8 mouse cellular contexts compared by ENCODE assay signal in genomic region chr13:12395571-12395970, GRCm38 (mm10). TPM values are rescaled to one million over a fixed set of nuclear protein-coding genes. Genes with fewer than 3 reads are reported as not detected.
A peak's percentile ranks its signal among the peaks of the same experiment; 100 is the strongest.
DNase-seq lines count a peak whose midpoint lies in the region; ATAC-seq and TF ChIP-seq lines count a peak whose summit lies in the region.

No protein-coding gene starts in this region.

- peak overlapping the region; percentile 79; the same call in 1 of the 2 replicates for H3K27ac ChIP-seq in heart, embryonic 15.5 days
- H3K27ac ChIP-seq in CH12.LX (ENCODE audit: insufficient read depth, low read depth): no peak overlapping the region
- H3K27ac ChIP-seq in cortical plate, adult 2 months (ENCODE audit: insufficient read depth, low read length): no peak overlapping the region
- no peak overlapping the region for H3K27ac ChIP-seq in hindbrain, embryonic 14.5 days

- dilution Hi-C loops in CH12.LX (cut with MboI; ENCODE audit: extremely low pct_ligation_motif_present, extremely low pct_unique_long_range_greater_than_20kb, low sequenced_read_pairs): no loop called here

- no peak for TF ChIP-seq RAD21 in CH12.LX (IDR thresholded peaks at IDR 0.05; ENCODE audit: low read depth, low read length)

- TF ChIP-seq CTCF in CH12.LX (conservative IDR thresholded peaks at IDR 0.05 in 1 of 2, IDR thresholded peaks at IDR 0.05 in 1 of 2; ENCODE audit: low read depth in 2 of 2, low read length in 2 of 2): no peak
- TF ChIP-seq CTCF in cortical plate, adult 2 months (IDR thresholded peaks at IDR 0.05; ENCODE audit: extremely low read depth, insufficient read depth, low read length): no peak

- H3K9me3 ChIP-seq in heart, embryonic 15.5 days (replicated peaks): no peaks in the 10 kb centered on the region
- no peaks in the 10 kb centered on the region for H3K9me3 ChIP-seq in CH12.LX (replicated peaks; ENCODE audit: low read length)
- H3K9me3 ChIP-seq in hindbrain, embryonic 14.5 days (ENCODE audit: control insufficient read depth, low read length): no peaks in the 10 kb centered on the region

- no peak for ATAC-seq in heart, embryonic 15.5 days (replicated peaks; ENCODE audit: insufficient number of reproducible peaks, insufficient read depth, low FRiP score, low read depth)
- no peak for ATAC-seq in hindbrain, embryonic 14.5 days (ENCODE audit: low FRiP score)
- ATAC-seq in megakaryocyte progenitor cell, adult 5-6 weeks (replicated peaks; ENCODE audit: poor library complexity): peak; percentile 40

- no peaks in the 10 kb centered on the region for H3K27me3 ChIP-seq in heart, embryonic 15.5 days
- H3K27me3 ChIP-seq in CH12.LX (replicated peaks): peaks cover 8% of the 10 kb centered on the region
- H3K27me3 ChIP-seq in hindbrain, embryonic 14.5 days (ENCODE audit: control insufficient read depth, insufficient read depth, low read length): no peaks in the 10 kb centered on the region

- in situ Hi-C loops in CH12.LX (cut with MboI; ENCODE audit: low pct_ligation_motif_present, low pct_unique_long_range_greater_than_20kb, low sequenced_read_pairs): no loop called here

- H3K79me2 ChIP-seq in CH12.LX (replicated peaks; ENCODE audit: control insufficient read depth, extremely low read depth, insufficient read depth, poor library complexity, severe bottlenecking): peaks cover 16% of the 10 kb centered on the region

- H3K4me1 ChIP-seq in heart, embryonic 15.5 days (replicated peaks): peaks cover 14% of the 10 kb centered on the region
- peaks cover 7 to 15% of the 10 kb centered on the region in 2 experiments for H3K4me1 ChIP-seq in CH12.LX (ENCODE audit: control insufficient read depth in 1 of 2, insufficient read depth in 2 of 2)
- peaks cover 5% of the 10 kb centered on the region; the same call in 1 of the 2 replicates for H3K4me1 ChIP-seq in cortical plate, adult 2 months (ENCODE audit: control insufficient read depth, insufficient read depth, low read length)
- peaks cover 8% of the 10 kb centered on the region for H3K4me1 ChIP-seq in hindbrain, embryonic 14.5 days (replicated peaks; ENCODE audit: control insufficient read depth, insufficient read depth, low read length)

- 1% methylated on average over 23 of the region's 23 CpGs for WGBS in heart, embryonic 15.5 days
- under 1% methylated on average over 23 of the region's 23 CpGs for WGBS in hindbrain, embryonic 14.5 days

- peak overlapping the region; percentile 97 for H3K4me2 ChIP-seq in heart, embryonic 15.5 days
- H3K4me2 ChIP-seq in CH12.LX (ENCODE audit: insufficient read depth, low read depth, poor library complexity, severe bottlenecking): peak overlapping the region; percentile 79; the same call in 1 of the 2 replicates
- H3K4me2 ChIP-seq in hindbrain, embryonic 14.5 days (replicated peaks): peak overlapping the region; percentile 93

- intact Hi-C loops in heart, postnatal 25 days (cut with DNase I): loop anchor here (2.0 to 5.0 kb wide), 2 partner anchors 67 to 137 kb away; partner anchors contain the start of genes Lgals8 and Mtr
- intact Hi-C loops in left cerebral cortex, postnatal 25 days (cut with DNase I): no loop called here

- peaks cover 15% of the 10 kb centered on the region; the same call in 1 of the 2 replicates for H3K36me3 ChIP-seq in heart, embryonic 15.5 days
- H3K36me3 ChIP-seq in CH12.LX (replicated peaks in 1 of 2; ENCODE audit: control insufficient read depth in 1 of 2, insufficient read depth in 1 of 2, low read length in 1 of 2): peaks cover 20 to 37% of the 10 kb centered on the region in 2 experiments
- H3K36me3 ChIP-seq in hindbrain, embryonic 14.5 days (replicated peaks; ENCODE audit: control insufficient read depth, insufficient read depth): peaks cover 35% of the 10 kb centered on the region

- DNase-seq in heart, postnatal 25 days (ENCODE audit: low spot score): no peak
- DNase-seq in CH12.LX (ENCODE audit: extremely low read depth): peak; percentile 39
- no peak for DNase-seq in hindbrain, embryonic 14.5 days (ENCODE audit: low spot score)
- DNase-seq in left cerebral cortex, postnatal 25 days (ENCODE audit: low spot score in 2 of 2): no peak
- DNase-seq in cerebellum, adult 18-20 months: no peak

- TF ChIP-seq POLR2A in CH12.LX (IDR thresholded peaks at IDR 0.05; ENCODE audit: low read depth, low read length): no peak
- TF ChIP-seq POLR2A in cortical plate, adult 2 months (IDR thresholded peaks at IDR 0.05; ENCODE audit: extremely low read depth, insufficient read depth, low read length): no peak

- peak overlapping the region; percentile 97 for H3K4me3 ChIP-seq in heart, embryonic 15.5 days
- H3K4me3 ChIP-seq in CH12.LX (replicated peaks in 1 of 3; ENCODE audit: low read depth in 2 of 3, low read length in 2 of 3, poor library complexity in 1 of 3): peak overlapping the region; percentile 73 to 100 (median 97)
- H3K4me3 ChIP-seq in cortical plate, adult 2 months (ENCODE audit: insufficient read depth, low read length): peak overlapping the region; percentile 82
- H3K4me3 ChIP-seq in hindbrain, embryonic 14.5 days (replicated peaks; ENCODE audit: low read length): peak overlapping the region; percentile 81

- TF ChIP-seq EP300 in CH12.LX (IDR thresholded peaks at IDR 0.05; ENCODE audit: low read length): no peak

- peak overlapping the region; percentile 59 for H3K9ac ChIP-seq in heart, embryonic 15.5 days
- H3K9ac ChIP-seq in CH12.LX (ENCODE audit: insufficient read depth, low read depth): peak overlapping the region; percentile 76
- peak overlapping the region; percentile 59 for H3K9ac ChIP-seq in hindbrain, embryonic 14.5 days

TF ChIP-seq in CH12.LX, 34 proteins besides CTCF, POLR2A, EP300 and RAD21:
- TF ChIP-seq TBP (conservative IDR thresholded peaks at IDR 0.05; ENCODE audit: low read depth, low read length): no peak
- TF ChIP-seq HCFC1 (IDR thresholded peaks at IDR 0.05; ENCODE audit: low read depth, low read length): no peak
- TF ChIP-seq MAX (IDR thresholded peaks at IDR 0.05; ENCODE audit: low read length): no peak; the same call in 1 of the 2 replicates
- no peak for TF ChIP-seq MYC (IDR thresholded peaks at IDR 0.05; ENCODE audit: low read depth, low read length)
- no peak; the same call in 1 of the 2 replicates for TF ChIP-seq NELFE (IDR thresholded peaks at IDR 0.05; ENCODE audit: low read depth, low read length)
- no peak for TF ChIP-seq RCOR1 (conservative IDR thresholded peaks at IDR 0.05; ENCODE audit: low read depth, low read length)
- no peak for TF ChIP-seq JUN (IDR thresholded peaks at IDR 0.05; ENCODE audit: insufficient read depth, low read depth, low read length)
- TF ChIP-seq CHD1 (IDR thresholded peaks at IDR 0.05; ENCODE audit: low read depth, low read length): no peak
- no peak for TF ChIP-seq MXI1 (IDR thresholded peaks at IDR 0.05; ENCODE audit: low read depth, low read length)
- TF ChIP-seq E2F4 (IDR thresholded peaks at IDR 0.05; ENCODE audit: insufficient replicate concordance, low read depth, low read length): no peak
- no peak for TF ChIP-seq IRF4 (IDR thresholded peaks at IDR 0.05; ENCODE audit: low read depth, low read length)
- TF ChIP-seq JUND (conservative IDR thresholded peaks at IDR 0.05; ENCODE audit: low read depth, low read length): no peak
- TF ChIP-seq GABPA (IDR thresholded peaks at IDR 0.05; ENCODE audit: insufficient replicate concordance, low read depth, low read length): no peak

RNA-seq across cellular contexts. Expression of gene Heatr1, which starts 0.7 kb away (rescaled TPM):
- polyA plus RNA-seq in heart, embryonic 15.5 days (2015; fragmentation: Nextera tagmentation; extraction: Ambion mirVana): 6.2 and 10.1 TPM in 2 replicates
- 10 to 100 TPM; 13.8 to 16.7 TPM for total RNA-seq in heart, postnatal 25 days (2021)
- 92.3 and 117 TPM in 2 replicates for total RNA-seq in CH12.LX (2012; rRNA removed)
- total RNA-seq in CH12.LX (2014; rRNA removed): 69.6 and 77.7 TPM in 2 replicates
- polyA plus RNA-seq in CH12.LX (2012; ENCODE audit: insufficient read length, low read depth): 139 and 149 TPM in 2 replicates
- 22.5 and 25.8 TPM in 2 replicates for polyA plus RNA-seq in cortical plate, adult 2 months (2012; rRNA removed)
- 17.1 and 19.4 TPM in 2 replicates for polyA plus RNA-seq in hindbrain, embryonic 14.5 days (2014; fragmentation: Nextera tagmentation; extraction: Ambion mirVana)
- 58.0 and 62.3 TPM in 2 replicates for total RNA-seq in megakaryocyte progenitor cell, adult 5-6 weeks (2015)
- total RNA-seq in megakaryocyte progenitor cell, adult 5-6 weeks (2017): 103 and 121 TPM in 2 replicates
- total RNA-seq in left cerebral cortex, postnatal 25 days (2021): 10 to 100 TPM; 24.9 to 28.9 TPM

RNA-seq across cellular contexts. Expression of gene Actn2, which starts 55.0 kb away (rescaled TPM):
- 1,445 and 1,519 TPM in 2 replicates for polyA plus RNA-seq in heart, embryonic 15.5 days (2015; fragmentation: Nextera tagmentation; extraction: Ambion mirVana)
- 1,000 to 10,000 TPM; 1,826 to 1,902 TPM for total RNA-seq in heart, postnatal 25 days (2021)
- total RNA-seq in CH12.LX (2012; rRNA removed) (not detected in 2 replicates), CH12.LX (2014; rRNA removed) (not detected in 2 replicates)
- polyA plus RNA-seq in CH12.LX (2012; ENCODE audit: insufficient read length, low read depth): not detected in 2 replicates
- polyA plus RNA-seq in cortical plate, adult 2 months (2012; rRNA removed): 8.3 and 15.6 TPM in 2 replicates
- polyA plus RNA-seq in hindbrain, embryonic 14.5 days (2014; fragmentation: Nextera tagmentation; extraction: Ambion mirVana): 2.0 and 3.2 TPM in 2 replicates
- 0.10 and 0.20 TPM in 2 replicates for total RNA-seq in megakaryocyte progenitor cell, adult 5-6 weeks (2015)
- not detected in 2 replicates for total RNA-seq in megakaryocyte progenitor cell, adult 5-6 weeks (2017)
- 10 to 100 TPM in 1 of 2 experiments, 1 to 10 TPM in 1; 9.9 to 22.1 TPM for total RNA-seq in left cerebral cortex, postnatal 25 days (2021)

Comparison
In these comparisons a context has a peak if more than half of its experiments do, and no peak if none do; other contexts are left out.
1. RNA of gene Actn2, which starts 55.0 kb away (total RNA-seq): 1,826 to 1,902 TPM in heart, postnatal 25 days; 9.9 to 22.1 TPM in left cerebral cortex, postnatal 25 days, 0.10 to 0.20 TPM in megakaryocyte progenitor cell, adult 5-6 weeks and not detected in CH12.LX; every median in the first group is over 10 times any median in the second.
2. Peak in every context shown above with its lines, with median percentiles within 50 percentile points of each other: H3K4me2 ChIP-seq, H3K4me3 ChIP-seq and H3K9ac ChIP-seq.